Mouse (Mus musculus): ENCODE measurements at regions not wholly inside any gene's neighbourhood (a gene's known extent, or its start where the extent isn't known, plus 50 kb on each side); places are given as distances from the start of the nearest gene placed in this dataset.

GRCm38 (mm10) chr1:157740725-157741665 lies 234.5 kb downstream of the Sec16b start:
- no peak overlapping the region for H3K4me3 ChIP-seq (ENCODE audit: insufficient read depth, low read length)
- no peak for TF ChIP-seq CTCF (IDR thresholded peaks at IDR 0.05; ENCODE audit: borderline replicate concordance, insufficient read depth, low read length)
- no peak for TF ChIP-seq POLR2A (IDR thresholded peaks at IDR 0.05; ENCODE audit: low read depth, low read length)
- no peaks in the 10 kb centered on the region for H3K4me1 ChIP-seq (ENCODE audit: control insufficient read depth, insufficient read depth, low read length)
- H3K27ac ChIP-seq (ENCODE audit: insufficient read depth, low read length) = no peak overlapping the region

DNA sequence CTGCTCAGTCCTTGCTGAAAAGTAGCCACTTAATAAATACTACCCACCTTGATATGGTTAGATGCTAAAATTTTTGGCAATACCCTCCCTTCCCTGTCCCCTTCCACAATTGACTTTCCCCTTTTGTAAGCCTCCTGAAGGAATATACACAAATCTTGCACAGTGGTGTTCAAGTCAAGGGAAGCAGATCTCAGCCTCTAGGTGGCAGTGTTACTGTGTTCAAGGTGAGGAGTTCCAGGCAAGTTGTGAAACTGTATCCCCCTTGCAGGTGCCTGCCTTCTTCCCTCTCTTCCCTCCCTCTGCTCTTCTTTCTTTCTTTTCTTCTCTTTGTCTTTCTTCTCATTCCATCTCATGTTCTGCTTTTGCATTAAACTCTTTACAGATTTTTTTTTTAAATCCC lies 239.1 kb downstream of the Sec16b start:
- TF ChIP-seq CTCF (IDR thresholded peaks at IDR 0.05; ENCODE audit: borderline replicate concordance, insufficient read depth, low read length) (peak; percentile 44; the same call in 1 of the 2 replicates), POLR2A (IDR thresholded peaks at IDR 0.05; ENCODE audit: low read depth, low read length) (no peak)
- H3K4me1 ChIP-seq (ENCODE audit: control insufficient read depth, insufficient read depth, low read length) = no peaks in the 10 kb centered on the region
- H3K4me3 ChIP-seq (ENCODE audit: insufficient read depth, low read length) = no peak overlapping the region
- H3K27ac ChIP-seq (ENCODE audit: insufficient read depth, low read length) = no peak overlapping the region

DNA sequence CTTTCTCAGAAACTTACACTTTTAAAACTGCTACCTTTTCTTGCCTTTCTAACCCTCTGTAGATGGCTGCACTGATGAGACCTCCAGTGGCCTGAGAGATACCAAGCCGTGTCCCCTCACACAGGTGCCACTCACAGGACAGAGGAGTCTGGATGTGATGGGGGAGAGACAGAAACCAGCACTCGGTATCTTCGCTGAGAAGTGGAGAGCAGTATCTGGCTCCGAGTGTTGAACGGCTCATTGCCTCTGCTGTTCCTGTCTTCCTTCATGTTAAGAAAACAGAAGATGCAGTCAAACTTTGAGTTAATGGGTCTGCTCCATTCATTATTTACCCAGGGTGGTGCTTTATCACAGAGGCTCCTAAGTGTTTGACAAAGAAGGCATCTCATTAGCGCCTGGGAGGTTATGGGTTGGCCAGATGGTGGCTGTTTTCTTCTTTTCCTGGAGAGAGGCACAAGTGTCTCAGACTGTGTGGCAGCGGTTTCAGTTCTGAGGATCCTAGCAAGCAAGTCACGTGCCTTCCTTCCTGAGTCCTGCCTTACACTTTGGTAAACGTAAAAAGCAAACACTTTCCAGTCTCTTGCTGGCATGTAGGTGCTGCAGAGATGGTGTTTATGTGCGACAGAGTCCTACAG lies 248.6 kb downstream of the Sec16b start:
- Histone ChIP-seq H3K4me3 (ENCODE audit: insufficient read depth, low read length) (no peak overlapping the region), H3K4me1 (ENCODE audit: control insufficient read depth, insufficient read depth, low read length) (no peaks in the 10 kb centered on the region), H3K27ac (ENCODE audit: insufficient read depth, low read length) (no peak overlapping the region)
- TF ChIP-seq CTCF (IDR thresholded peaks at IDR 0.05; ENCODE audit: borderline replicate concordance, insufficient read depth, low read length) (no peak), POLR2A (IDR thresholded peaks at IDR 0.05; ENCODE audit: low read depth, low read length) (no peak)

- no peak for TF ChIP-seq CTCF (IDR thresholded peaks at IDR 0.05; ENCODE audit: borderline replicate concordance, insufficient read depth, low read length)
- no peak for TF ChIP-seq POLR2A (IDR thresholded peaks at IDR 0.05; ENCODE audit: low read depth, low read length)
- Histone ChIP-seq H3K4me1 (ENCODE audit: control insufficient read depth, insufficient read depth, low read length) (no peaks in the 10 kb centered on the region), H3K4me3 (ENCODE audit: insufficient read depth, low read length) (no peak overlapping the region), H3K27ac (ENCODE audit: insufficient read depth, low read length) (no peak overlapping the region)
These were observed 250.4 kb downstream of the Sec16b start for GRCm38 (mm10) chr1:157756977-157757376.

- H3K4me1 ChIP-seq (ENCODE audit: control insufficient read depth, insufficient read depth, low read length) = no peaks in the 10 kb centered on the region
- H3K27ac ChIP-seq (ENCODE audit: insufficient read depth, low read length) = no peak overlapping the region
- H3K4me3 ChIP-seq (ENCODE audit: insufficient read depth, low read length) = no peak overlapping the region
- TF ChIP-seq CTCF (IDR thresholded peaks at IDR 0.05; ENCODE audit: borderline replicate concordance, insufficient read depth, low read length) (no peak), POLR2A (IDR thresholded peaks at IDR 0.05; ENCODE audit: low read depth, low read length) (no peak)
These were observed 251.8 kb downstream of the Sec16b start for GRCm38 (mm10) chr1:157758337-157758736.

GRCm38 (mm10) chr1:157768201-157768600 lies 261.7 kb downstream of the Sec16b start:
- Histone ChIP-seq H3K27ac (ENCODE audit: insufficient read depth, low read length) (no peak overlapping the region), H3K4me3 (ENCODE audit: insufficient read depth, low read length) (no peak overlapping the region), H3K4me1 (ENCODE audit: control insufficient read depth, insufficient read depth, low read length) (no peaks in the 10 kb centered on the region)
- no peak for TF ChIP-seq POLR2A (IDR thresholded peaks at IDR 0.05; ENCODE audit: low read depth, low read length)
- TF ChIP-seq CTCF (IDR thresholded peaks at IDR 0.05; ENCODE audit: borderline replicate concordance, insufficient read depth, low read length) = no peak

GRCm38 (mm10) chr1:157797711-157798110 lies 291.2 kb downstream of the Sec16b start:
- Histone ChIP-seq H3K4me3 (ENCODE audit: insufficient read depth, low read length) (no peak overlapping the region), H3K4me1 (ENCODE audit: control insufficient read depth, insufficient read depth, low read length) (no peaks in the 10 kb centered on the region), H3K27ac (ENCODE audit: insufficient read depth, low read length) (no peak overlapping the region)
- TF ChIP-seq POLR2A (IDR thresholded peaks at IDR 0.05; ENCODE audit: low read depth, low read length) (no peak), CTCF (IDR thresholded peaks at IDR 0.05; ENCODE audit: borderline replicate concordance, insufficient read depth, low read length) (no peak)

GRCm38 (mm10) chr1:157798561-157799553 lies 292.3 kb downstream of the Sec16b start:
- TF ChIP-seq CTCF (IDR thresholded peaks at IDR 0.05; ENCODE audit: borderline replicate concordance, insufficient read depth, low read length) = no peak
- TF ChIP-seq POLR2A (IDR thresholded peaks at IDR 0.05; ENCODE audit: low read depth, low read length) = no peak

DNA sequence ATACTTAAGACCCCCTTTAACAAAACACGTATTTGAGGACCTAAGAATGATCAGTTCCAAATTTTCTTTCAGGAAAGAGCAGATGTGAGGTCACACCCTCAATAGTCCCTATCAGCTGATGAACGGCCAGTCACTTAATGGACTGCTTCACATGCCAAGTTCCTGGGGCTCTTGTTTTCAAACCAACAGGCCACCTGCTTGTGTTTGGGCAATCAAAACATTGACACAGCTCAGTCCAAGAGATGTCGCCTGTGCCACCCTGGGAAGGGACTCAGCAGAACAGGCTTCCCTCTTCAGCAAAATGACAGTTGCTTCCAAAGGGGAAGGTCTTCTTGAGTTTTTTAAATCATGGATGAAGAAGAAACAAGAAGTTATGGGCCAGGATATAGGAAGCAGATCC lies 294.6 kb downstream of the Sec16b start:
- Histone ChIP-seq H3K4me3 (ENCODE audit: insufficient read depth, low read length) (no peak overlapping the region), H3K27ac (ENCODE audit: insufficient read depth, low read length) (no peak overlapping the region), H3K4me1 (ENCODE audit: control insufficient read depth, insufficient read depth, low read length) (no peaks in the 10 kb centered on the region)
- TF ChIP-seq CTCF (IDR thresholded peaks at IDR 0.05; ENCODE audit: borderline replicate concordance, insufficient read depth, low read length) (no peak), POLR2A (IDR thresholded peaks at IDR 0.05; ENCODE audit: low read depth, low read length) (no peak)

More at GRCm38 (mm10) chr1:157798561-157799553, 292.3 kb downstream of the Sec16b start:
- no peak overlapping the region for H3K4me3 ChIP-seq (ENCODE audit: insufficient read depth, low read length)
- no peak overlapping the region for H3K27ac ChIP-seq (ENCODE audit: insufficient read depth, low read length)
- no peaks in the 10 kb centered on the region for H3K4me1 ChIP-seq (ENCODE audit: control insufficient read depth, insufficient read depth, low read length)

Measured in embryonic fibroblast, embryonic 13.5 days (primary cell).